Mouse (Mus musculus) T-helper 2 cell (primary cell): ENCODE results near the gene Pip5k1b.

Source experiments
- in situ Hi-C: fragments of 300-600 bp; cut with MboI, MseI; formaldehyde crosslinking; loops from one replicate; pipeline ENCODE4 v1.15.1; 2025; ENCODE audit warnings: high pct_unique_total_duplicates

Pip5k1b gene

DNA sequence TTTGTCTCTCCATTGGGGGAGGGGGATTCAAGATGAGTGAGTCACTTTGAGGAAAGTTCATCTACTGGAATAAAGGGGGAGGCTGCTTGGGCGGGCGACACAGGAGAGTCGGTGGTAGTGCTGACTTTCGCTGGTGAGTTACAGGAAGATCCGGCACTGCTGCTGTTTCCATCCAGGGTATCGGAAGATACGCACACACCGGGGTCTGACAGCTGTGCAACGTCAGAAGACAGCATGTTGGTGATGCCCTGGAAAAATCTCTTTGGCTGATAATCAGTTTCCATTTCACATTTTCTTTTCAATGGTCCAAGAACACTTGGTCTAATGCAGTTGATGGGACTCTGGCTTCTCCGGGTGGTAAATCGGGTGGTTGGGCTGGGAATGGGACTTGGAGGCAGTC is 79.2 kb downstream of the Pip5k1b start:
- in situ Hi-C loops = loop anchor here (5.0 kb wide), 1 partner anchor 179 kb away; no protein-coding TSS in a partner anchor

DNA sequence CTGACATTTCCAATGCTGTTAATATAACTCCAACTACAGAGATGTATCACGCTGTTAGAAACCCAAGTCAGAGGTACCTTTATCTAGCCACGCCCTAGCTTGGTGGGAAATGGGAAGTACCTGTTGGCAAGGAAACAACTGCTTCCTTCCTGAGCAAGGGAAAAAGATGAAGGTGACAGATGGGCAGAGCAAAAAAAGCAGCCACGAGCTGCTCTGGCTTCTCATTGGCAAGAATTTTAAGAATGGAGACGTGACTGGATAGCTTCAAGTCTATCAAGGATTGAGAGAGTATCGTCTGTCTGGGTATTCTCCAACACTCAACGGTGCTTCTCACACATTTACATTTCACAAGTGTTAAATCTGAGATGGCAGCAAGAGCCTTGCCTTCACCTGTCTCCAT is 80.4 kb downstream of the Pip5k1b start:
- in situ Hi-C loops = loop anchor here (5.0 kb wide), 1 partner anchor 178 kb away; no protein-coding TSS in a partner anchor

DNA sequence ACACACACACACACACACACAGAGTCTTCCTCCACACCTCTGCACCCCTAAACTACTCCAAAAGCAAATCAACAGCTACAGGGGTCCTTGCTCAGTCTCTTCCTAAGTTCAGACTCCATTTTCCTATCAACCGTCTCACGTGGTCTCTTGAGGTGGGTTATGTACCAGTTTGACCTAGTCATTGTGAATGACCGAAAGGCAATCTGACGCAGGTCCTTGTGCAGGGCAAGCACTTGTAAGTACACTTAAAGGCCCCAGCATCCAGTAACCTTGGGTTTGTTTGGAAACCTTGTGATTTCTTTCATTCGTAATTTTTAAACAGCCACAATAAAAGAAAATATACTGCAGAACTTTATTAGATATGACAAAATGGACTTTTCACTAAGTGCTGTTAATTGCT is 83.2 kb downstream of the Pip5k1b start:
- in situ Hi-C loops = loop anchor here (5.0 kb wide), 1 partner anchor 80 kb away; no protein-coding TSS in a partner anchor

DNA sequence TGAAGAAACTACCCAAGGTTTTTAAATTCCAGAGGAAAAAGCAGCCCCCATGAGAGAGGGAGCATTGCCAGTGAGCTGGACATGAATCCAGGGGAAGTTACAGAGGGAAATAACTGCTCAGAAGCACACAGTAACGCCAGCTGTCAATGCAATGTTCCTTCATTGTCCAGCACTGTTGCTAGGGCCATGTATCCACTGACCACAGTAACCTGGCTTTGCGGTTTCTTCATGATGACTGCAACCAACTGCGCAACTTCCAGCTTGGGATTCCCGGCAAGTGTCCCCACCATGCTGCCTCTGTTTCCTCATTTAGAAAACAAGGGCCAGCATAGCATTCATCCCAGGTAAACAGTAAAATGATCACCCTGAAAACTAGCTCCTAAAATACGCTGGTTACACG is 84.1 kb downstream of the Pip5k1b start:
- in situ Hi-C loops = loop anchor here (5.0 kb wide), 1 partner anchor 81 kb away; no protein-coding TSS in a partner anchor

DNA sequence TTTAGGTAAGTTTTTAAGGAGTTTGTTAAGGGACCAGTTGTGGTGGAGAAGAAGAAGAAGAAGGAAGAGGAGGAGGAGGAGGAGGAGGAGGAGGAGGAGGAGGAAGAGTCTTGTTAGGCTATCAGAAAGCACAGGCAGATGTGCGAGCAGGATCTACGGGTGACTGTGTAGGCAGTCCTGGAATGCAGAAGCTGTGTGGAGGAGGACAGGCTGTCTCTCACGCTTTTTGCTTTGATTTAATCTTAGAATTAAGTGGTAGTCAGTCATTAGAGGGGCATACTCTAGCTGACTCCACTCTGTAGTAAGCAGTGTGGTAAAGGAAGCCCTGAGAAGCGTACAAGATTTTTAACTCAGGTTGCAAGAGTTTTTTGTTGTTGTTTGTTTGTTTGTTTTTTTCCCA is 86.5 kb downstream of the Pip5k1b start:
- in situ Hi-C loops = no loop called here

DNA sequence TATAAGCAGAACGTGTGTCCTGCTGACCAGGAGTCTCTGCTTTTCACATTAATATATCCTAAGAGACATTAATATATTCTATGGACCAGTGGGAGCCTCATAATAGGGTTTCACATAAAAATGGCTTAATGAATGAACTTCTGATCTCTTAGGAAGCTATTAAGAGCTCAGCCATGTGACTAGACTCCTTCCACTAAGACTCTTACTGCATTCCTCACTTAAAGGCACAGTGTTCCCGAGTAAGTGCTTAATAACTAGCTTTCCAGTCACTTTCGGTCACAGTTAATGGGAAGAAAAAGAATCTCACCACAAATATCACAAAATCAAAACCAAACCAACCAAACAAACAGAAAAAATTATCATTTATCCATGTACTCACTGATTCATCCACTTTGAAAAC is 87.1 kb downstream of the Pip5k1b start:
- in situ Hi-C loops = no loop called here

DNA sequence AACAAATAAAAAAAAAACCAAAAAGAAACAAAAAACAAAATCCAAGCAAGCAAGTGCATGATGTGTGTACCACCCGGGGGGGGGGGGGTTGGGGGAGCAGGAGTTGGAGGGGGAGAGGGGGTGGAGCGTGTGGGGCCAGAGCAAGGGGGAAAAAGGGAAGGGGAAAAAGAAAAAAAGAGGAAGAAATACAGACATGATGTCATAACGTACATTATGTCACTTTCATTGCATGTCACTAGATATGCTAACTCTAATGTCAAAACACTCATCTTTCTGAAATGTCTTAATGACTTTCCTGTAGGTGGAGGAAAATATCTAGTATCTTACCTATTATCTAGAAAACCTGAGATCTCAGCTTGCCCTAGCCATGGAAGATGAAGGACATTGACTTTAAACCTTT is 92.7 kb downstream of the Pip5k1b start:
- in situ Hi-C loops = no loop called here

DNA sequence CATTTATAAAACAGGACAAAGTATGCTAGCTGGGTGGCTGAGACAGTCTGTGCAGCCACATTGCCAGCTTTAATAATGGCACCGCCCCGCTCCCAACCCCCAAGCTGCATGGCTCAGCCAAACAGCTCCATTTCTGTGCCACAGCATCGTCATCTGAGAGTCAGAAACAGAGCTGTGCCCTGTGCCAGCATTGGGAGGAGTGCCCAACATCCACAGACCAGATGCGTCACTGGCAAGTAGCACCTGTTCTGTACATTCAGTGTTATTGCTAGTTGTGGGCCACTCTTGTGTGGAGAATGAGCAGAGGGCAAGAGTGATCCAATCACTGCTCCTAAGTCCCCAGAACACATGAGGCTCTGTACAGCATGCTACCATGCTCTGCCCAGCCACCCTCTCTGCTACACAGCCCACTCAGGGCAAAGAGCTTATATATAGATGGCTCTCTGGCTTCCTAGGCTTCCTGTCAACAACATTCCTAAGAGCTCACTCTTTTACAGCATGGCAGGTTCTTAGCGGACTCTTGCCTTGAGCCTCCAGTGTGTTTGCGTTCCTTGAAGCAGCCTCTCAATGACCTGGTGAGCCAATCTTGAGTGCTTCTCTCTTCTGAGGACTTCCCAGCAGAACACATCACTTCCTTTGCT is 99.0 kb downstream of the Pip5k1b start:
- in situ Hi-C loops = no loop called here

DNA sequence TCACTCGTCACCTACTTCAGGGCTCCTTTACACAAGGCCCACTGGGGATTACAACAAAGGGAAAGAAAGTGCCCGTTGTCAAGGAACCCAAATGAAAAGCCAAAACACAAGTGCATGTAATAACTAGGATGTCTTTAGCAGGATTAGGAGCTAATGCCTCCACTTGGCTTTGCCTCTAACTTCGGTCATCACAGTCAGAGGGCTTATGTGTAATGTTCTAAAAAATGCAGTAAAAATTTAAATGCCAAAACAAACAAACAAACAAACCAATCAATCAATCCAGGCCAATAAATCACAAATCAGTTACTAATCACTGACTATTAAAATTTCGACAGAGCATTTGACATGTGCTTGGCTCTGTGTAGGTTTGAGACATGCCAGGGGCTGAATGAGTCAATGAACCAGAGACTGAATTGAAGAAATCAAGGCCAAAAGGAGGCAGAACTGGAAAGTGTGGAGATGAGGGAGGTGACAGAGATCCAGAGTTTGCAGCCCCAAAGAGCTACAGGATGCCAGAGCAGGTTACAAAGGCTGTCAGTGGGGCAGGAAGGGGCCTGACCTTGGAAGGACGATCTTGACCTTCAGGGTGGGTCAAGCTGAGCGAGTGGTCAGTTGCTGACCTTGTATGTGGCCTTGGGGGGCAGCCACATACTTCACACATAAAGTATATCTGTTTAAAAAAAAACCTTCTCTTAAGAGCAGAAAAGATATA is 100.3 kb downstream of the Pip5k1b start:
- in situ Hi-C loops = no loop called here

DNA sequence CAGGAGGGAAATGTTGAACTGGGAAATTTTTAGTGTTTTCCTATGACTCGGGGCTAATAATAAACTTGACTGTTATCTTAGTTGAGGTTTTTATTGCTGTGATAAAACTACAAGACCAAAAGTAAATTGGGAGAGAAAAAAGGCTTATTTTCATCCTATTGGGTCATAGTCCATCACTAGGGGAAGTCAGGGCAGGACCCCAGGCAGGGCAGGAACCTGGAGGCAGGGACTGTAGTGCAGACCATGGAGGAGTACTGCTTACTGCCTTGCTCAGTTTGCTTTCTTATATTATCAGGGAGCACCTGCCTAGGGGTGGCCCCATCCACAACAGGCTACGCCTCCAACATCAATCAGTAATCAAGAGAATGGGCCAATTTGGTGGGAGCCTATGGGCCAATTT is 101.2 kb downstream of the Pip5k1b start:
- in situ Hi-C loops = no loop called here

DNA sequence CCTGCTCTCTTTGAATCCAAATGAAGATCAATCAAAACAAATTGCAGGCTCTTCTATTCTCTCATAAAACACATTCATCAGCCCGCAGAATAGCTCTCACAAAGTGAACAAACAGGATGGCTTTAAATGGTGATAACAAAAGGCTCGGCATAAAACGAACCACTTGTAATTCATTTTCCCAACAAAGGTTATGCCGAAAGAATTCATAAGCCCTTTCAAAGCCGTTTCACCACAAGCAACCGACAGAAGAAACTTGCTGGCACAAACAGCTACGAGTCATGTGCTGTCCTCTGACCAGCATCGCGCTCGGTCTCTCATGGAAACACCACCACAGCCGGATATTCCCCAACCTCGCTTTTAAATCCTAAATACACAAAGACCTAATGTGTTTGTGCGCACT is 102.3 kb downstream of the Pip5k1b start:
- in situ Hi-C loops = no loop called here

DNA sequence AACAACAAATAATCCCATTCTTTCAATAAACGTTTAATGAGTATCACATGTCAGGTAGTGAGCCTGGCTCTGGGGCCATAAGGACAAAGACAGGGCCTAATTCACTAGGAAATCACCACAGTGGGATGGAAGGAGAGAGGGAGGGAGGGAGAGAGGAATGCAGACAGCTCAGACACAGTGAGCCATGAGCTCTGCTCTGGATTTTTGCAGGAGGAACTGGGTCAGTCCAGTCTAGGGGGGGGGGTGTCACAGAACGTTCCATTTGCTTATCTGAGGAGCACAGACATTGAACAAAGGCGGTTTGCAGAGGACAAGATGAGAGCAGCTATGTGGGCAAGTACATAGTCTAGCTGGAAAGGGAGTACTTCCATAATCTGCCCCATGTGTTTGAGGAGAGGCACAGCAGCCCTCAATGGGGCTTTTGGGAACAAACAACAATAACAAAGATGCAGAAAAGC is 103.2 kb downstream of the Pip5k1b start:
- in situ Hi-C loops = no loop called here

DNA sequence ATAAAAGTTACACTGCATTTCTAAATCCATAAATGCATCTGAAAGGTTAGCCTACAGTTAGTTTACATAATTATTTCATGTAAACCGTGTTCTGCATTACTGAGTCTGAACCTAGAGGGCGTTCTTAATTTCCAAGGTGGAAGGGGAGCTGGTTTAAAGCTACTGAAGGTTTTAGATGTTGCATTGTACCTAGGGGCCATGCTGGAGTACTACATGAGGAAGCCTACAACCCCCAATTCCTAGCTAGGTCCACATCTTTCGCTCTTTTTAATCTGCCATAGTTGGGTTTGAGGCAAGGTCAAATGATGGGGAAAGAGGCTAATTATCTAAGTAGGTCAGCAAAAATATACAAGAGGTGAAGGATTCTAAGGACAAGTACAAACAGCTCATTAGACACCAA is 104.0 kb downstream of the Pip5k1b start:
- in situ Hi-C loops = no loop called here

DNA sequence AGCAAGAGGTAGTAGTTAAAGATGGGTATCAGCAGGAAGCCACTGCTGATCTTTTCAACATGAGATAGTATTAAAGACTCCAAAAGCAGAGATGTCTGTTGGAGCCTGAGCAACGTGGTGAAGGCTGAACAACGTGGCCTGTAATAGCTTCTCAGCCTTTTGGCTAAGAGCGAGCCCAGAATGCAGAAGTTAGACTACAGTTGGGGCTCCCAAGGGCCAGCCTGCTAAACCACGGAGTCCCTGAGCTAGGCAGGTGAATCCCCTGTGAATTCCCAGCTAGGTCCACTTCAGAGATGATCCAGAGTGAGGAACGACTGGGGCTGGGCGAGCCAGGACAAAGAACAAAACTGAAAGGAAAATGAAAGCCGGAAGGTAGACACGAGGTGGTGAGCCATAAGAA is 104.9 kb downstream of the Pip5k1b start:
- in situ Hi-C loops = no loop called here

DNA sequence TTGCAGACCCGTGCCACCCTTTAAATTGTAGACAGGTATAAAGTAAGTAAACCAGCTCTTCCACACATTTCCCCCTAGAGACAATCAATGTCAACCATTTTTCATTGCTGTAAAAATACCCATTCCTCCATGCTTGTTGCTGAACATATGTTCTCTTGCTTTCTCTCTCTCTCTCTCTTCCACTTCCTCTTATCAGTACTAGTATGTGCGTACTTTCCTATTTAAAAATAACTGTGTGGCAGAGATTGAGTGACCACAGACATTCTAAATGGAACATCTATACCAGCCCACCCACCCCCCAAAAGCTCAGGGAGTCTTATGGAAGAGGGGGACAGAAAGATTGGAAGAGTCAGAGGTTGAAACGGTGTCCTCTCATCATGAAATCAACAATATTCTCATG is 111.3 kb downstream of the Pip5k1b start:
- in situ Hi-C loops = no loop called here

DNA sequence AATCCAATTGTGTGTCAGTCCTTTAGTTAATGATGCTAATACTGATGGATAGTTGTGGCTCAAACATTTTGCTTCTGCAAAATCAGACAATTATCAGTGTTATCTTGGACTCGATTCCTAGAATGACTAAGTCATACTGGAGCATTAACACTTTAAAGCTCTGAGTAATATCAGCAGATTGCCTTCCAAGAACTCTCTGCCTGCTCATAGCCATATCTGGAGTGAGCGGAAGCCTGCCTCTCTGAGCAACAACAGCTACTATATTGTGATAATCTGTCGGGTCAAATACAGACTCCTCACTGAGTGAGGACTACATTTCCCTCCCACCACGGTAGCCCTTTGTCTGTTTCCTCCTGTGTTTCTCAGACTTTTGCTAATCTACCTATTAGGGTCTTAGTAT is 116.0 kb downstream of the Pip5k1b start:
- in situ Hi-C loops = no loop called here

DNA sequence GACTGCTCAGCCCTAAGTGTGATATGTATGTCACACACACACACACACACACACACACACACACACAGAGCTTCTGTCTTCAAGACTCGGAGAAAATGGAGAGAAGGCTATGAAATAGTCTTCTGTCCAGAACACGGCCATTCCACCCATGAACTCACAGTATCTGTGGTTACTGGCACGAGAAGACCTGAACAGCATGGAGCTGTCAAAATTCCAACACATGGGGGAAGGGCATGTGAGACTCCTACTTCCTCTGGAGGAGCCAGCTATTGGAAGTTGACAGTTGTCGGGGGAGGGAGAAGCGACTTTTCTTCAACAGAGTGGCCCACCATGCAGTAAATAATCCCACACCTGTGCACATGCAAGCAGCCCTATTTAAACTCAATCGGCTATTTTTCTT is 121.4 kb downstream of the Pip5k1b start:
- in situ Hi-C loops = no loop called here

DNA sequence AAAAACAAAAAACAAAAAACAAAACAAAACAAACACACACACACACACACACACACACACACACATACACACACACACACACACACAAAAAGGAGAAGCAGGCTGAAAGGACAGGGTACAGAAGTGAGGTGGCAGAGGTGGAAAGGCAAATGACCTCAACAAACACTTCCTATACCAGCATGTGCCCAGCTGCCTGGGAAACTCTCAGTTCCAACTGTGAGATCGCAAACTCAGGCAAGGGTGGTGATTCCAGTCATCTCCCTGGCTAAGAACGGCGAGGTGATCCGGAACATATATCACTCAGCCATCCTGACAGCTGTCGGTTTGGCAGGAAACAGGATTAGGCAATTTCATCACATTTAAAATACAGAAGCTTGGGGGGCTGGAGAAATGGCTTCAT is 123.2 kb downstream of the Pip5k1b start:
- in situ Hi-C loops = no loop called here

DNA sequence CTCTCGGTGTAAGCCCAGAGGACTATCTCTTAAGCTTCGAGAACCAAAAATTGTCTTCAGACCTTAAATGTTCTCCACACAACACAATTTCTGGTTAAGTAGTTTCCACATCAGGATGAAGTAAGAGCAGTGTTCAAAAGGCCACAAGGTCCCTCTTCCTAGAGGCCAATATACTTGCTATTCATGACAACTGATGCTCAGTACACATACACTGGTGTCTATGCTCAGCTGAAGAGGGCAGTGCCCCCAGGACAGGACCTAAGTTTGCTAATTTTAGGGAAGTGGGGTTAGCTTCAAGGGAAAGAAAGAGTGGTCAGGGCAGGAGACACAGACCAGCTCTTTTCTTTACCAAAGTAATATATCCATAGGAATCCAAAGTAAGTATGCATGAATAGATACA is 124.3 kb downstream of the Pip5k1b start:
- in situ Hi-C loops = no loop called here

DNA sequence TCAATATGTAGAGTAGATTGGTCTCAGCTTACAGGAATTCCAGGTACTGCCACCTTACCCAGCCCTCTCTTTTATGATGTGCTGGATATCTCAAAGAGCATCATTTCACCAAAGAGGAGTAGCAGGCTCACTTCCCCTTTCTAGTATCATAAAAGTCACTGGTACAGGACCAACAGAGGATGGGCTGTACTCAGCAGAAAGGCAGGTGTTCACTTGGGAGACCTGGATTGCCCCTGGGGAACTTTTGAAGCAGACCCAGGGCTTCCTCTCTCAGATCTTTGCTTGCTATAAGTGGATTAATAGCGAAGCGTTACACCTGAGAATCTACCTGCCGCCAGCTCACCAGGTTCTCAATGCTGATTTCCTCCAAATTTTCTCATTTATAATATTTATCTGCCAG is 127.7 kb downstream of the Pip5k1b start:
- in situ Hi-C loops = no loop called here

DNA sequence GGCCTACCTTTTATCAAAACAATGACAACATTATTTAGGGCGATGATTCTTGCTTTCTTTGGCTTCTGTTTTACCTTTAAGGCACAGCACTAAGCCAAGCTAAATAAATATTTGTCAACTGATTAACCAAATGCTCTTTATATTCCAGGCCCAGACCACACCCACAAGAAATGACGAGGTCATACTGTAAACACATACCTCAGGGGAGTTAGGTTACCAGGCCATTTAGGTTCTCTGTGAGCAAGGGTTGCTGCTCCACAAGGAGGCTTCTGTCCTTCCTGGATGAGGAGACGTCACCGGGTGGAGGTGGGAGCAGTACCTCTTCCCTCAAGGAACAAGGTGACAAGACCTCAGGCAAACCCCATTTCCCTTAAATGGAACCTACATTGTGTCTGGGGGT is 128.4 kb downstream of the Pip5k1b start:
- in situ Hi-C loops = no loop called here

DNA sequence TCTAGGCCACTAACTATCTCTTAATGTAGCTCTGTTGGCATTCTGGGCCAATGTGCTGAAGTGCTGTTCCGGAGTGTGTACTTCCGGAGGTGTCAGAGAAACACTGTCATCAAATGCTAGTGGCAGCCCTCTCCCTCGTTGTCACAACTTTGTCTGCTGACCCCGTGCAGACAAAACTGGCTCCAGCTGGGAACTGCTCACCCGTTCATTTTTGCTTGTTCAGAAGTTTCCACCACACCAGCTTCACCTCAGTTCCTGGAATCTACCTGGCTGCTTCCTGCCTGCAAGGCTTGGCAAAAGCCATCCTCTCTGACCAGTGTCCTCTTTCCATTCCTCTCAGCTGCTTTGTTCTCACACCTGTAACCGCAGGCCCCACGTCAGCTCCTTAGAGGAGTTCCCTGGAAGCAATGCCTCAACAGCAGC is 128.9 kb downstream of the Pip5k1b start:
- in situ Hi-C loops = no loop called here

DNA sequence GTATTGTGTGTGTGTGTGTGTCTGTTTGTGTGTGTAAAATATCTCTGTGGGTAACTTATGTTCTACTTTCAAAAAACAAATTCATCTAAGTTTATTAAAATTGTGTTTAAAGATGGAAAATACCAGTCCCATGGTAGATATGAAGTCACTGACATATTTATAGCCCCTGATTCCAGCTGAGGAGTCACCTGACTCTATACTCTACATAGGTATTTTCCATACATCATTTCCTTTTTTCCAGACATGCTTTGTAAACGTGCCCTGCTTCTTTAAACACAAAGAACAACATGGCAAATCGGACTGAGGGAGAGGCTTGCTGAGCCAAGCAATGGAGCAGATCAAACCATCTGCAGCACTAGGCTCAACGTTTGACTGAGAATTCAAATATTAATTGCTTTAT is 137.6 kb downstream of the Pip5k1b start:
- in situ Hi-C loops = no loop called here
